Mouse (Mus musculus) CH12.LX (cell line): ENCODE data around the gene Fiz1. TPM values are rescaled to one million over a fixed set of nuclear protein-coding genes. Genes with fewer than 3 reads are reported as not detected.

Source experiments
- DNase-seq: peaks from one replicate; pipeline ENCODE4 v3.0.0-alpha.2; 2013; ENCODE audit errors: extremely low read depth
- H3K27ac ChIP-seq: 2 replicates; pipeline ENCODE4 v1.5.1; 2012; ENCODE audit warnings: low read depth, mild to moderate bottlenecking, control low read depth, moderate library complexity; ENCODE audit not compliant: insufficient read depth
- H3K27me3 ChIP-seq: replicated peaks from 2 replicates; pipeline ENCODE3; 2012; ENCODE audit warnings: inconsistent platforms
- H3K36me3 ChIP-seq, 2 experiments: replicated peaks in 1 of 2; 2 replicates each; pipeline versions ENCODE3 to v1.6.1; 2012; ENCODE audit warnings: inconsistent platforms in 1 of 2, low read length in 1 of 2, mild to moderate bottlenecking in 1 of 2, mixed read lengths in 1 of 2, moderate library complexity in 1 of 2; ENCODE audit not compliant: control insufficient read depth in 1 of 2, insufficient read depth in 1 of 2
- H3K4me1 ChIP-seq, 2 experiments: 2 replicates each; pipeline ENCODE4 v1.6.1; 2012; ENCODE audit warnings: inconsistent platforms in 1 of 2, moderate library complexity in 1 of 2; ENCODE audit not compliant: insufficient read depth in 2 of 2, control insufficient read depth in 1 of 2
- H3K4me2 ChIP-seq: 2 replicates; pipeline ENCODE4 v1.6.1; 2012; ENCODE audit warnings: low read depth, mild to moderate bottlenecking, control low read depth; ENCODE audit not compliant: poor library complexity, insufficient read depth, severe bottlenecking
- H3K4me3 ChIP-seq, 3 experiments: fragments of 150-350 bp in 1 of 3; sonication (generic) in 1 of 3; replicated peaks in 1 of 3; 2 replicates each; pipeline versions ENCODE3 to v1.5.1; 2011 to 2012; ENCODE audit warnings: low read depth in 2 of 3, low read length in 2 of 3, mild to moderate bottlenecking in 2 of 3, moderate library complexity in 2 of 3, control low read depth in 1 of 3, improper control_type of control experiment in 1 of 3, inconsistent platforms in 1 of 3, mixed read lengths in 1 of 3; ENCODE audit not compliant: poor library complexity in 1 of 3
- H3K79me2 ChIP-seq: replicated peaks from 2 replicates; pipeline ENCODE4 v1.6.1; 2012; ENCODE audit warnings: mild to moderate bottlenecking, moderate library complexity; ENCODE audit not compliant: control insufficient read depth, poor library complexity, insufficient read depth, severe bottlenecking; ENCODE audit errors: extremely low read depth
- H3K9ac ChIP-seq: 2 replicates; pipeline ENCODE4 v1.6.1; 2012; ENCODE audit warnings: low read depth, mild to moderate bottlenecking, control low read depth, moderate library complexity; ENCODE audit not compliant: insufficient read depth
- H3K9me3 ChIP-seq: replicated peaks from 2 replicates; pipeline ENCODE3; 2012; ENCODE audit warnings: low read length, inconsistent platforms, mixed read lengths
- BHLHE40 ChIP-seq: IDR thresholded peaks from 2 replicates; pipeline ENCODE4 v1.6.1; 2011; ENCODE audit warnings: mild to moderate bottlenecking, low read depth, low read length, improper control_type of control experiment
- E2F4 ChIP-seq: IDR thresholded peaks from 2 replicates; pipeline ENCODE4 v1.6.1; 2011; ENCODE audit warnings: low read depth, low read length, improper control_type of control experiment; ENCODE audit not compliant: insufficient replicate concordance
- ETS1 ChIP-seq: conservative IDR thresholded peaks from 2 replicates; pipeline ENCODE4 v1.6.1; 2012; ENCODE audit warnings: low read depth, mild to moderate bottlenecking, inconsistent platforms, low read length, improper control_type of control experiment, moderate library complexity
- GABPA ChIP-seq: IDR thresholded peaks from 2 replicates; pipeline ENCODE4 v1.6.1; 2012; ENCODE audit warnings: low read depth, low read length, improper control_type of control experiment, inconsistent platforms; ENCODE audit not compliant: insufficient replicate concordance
- IRF4 ChIP-seq: IDR thresholded peaks from 2 replicates; pipeline ENCODE4 v1.6.1; 2014; ENCODE audit warnings: low read depth, mild to moderate bottlenecking, inconsistent platforms, low read length, improper control_type of control experiment
- JUN ChIP-seq: IDR thresholded peaks from 2 replicates; pipeline ENCODE4 v1.6.1; 2011; ENCODE audit warnings: low read depth, mild to moderate bottlenecking, low read length, improper control_type of control experiment, moderate library complexity; ENCODE audit not compliant: insufficient read depth
- KAT2A ChIP-seq: IDR thresholded peaks from 2 replicates; pipeline ENCODE4 v1.6.1; 2012; ENCODE audit warnings: low read length, improper control_type of control experiment, inconsistent platforms; ENCODE audit not compliant: insufficient replicate concordance
- MAX ChIP-seq: IDR thresholded peaks from 2 replicates; pipeline ENCODE4 v1.6.1; 2011; ENCODE audit warnings: low read length, improper control_type of control experiment
- MAZ ChIP-seq: IDR thresholded peaks from 2 replicates; pipeline ENCODE4 v1.6.1; 2012; ENCODE audit warnings: low read depth, mild to moderate bottlenecking, inconsistent platforms, low read length, improper control_type of control experiment, moderate library complexity
- MEF2A ChIP-seq: IDR thresholded peaks from 2 replicates; pipeline ENCODE4 v1.6.1; 2014; ENCODE audit warnings: low read depth, mild to moderate bottlenecking, inconsistent platforms, low read length, improper control_type of control experiment, borderline replicate concordance
- MXI1 ChIP-seq: IDR thresholded peaks from 2 replicates; pipeline ENCODE4 v1.6.1; 2011; ENCODE audit warnings: mild to moderate bottlenecking, low read depth, low read length, improper control_type of control experiment
- NRF1 ChIP-seq: IDR thresholded peaks from 2 replicates; pipeline ENCODE4 v1.6.1; 2014; ENCODE audit warnings: low read depth, mild to moderate bottlenecking, inconsistent platforms, low read length, improper control_type of control experiment, moderate library complexity
- PAX5 ChIP-seq: IDR thresholded peaks from 2 replicates; pipeline ENCODE4 v1.6.1; 2012; ENCODE audit warnings: low read length, inconsistent platforms, mixed read lengths
- POLR2AphosphoS2 ChIP-seq: IDR thresholded peaks from 2 replicates; pipeline ENCODE4 v1.6.1; 2011; ENCODE audit warnings: low read depth, low read length, improper control_type of control experiment
- RAD21 ChIP-seq: IDR thresholded peaks from 2 replicates; pipeline ENCODE4 v1.6.1; 2011; ENCODE audit warnings: low read depth, mild to moderate bottlenecking, low read length, improper control_type of control experiment, moderate library complexity
- RCOR1 ChIP-seq: conservative IDR thresholded peaks from 2 replicates; pipeline ENCODE4 v1.6.1; 2012; ENCODE audit warnings: low read depth, mild to moderate bottlenecking, inconsistent platforms, low read length, improper control_type of control experiment
- SIN3A ChIP-seq: IDR thresholded peaks from 2 replicates; pipeline ENCODE4 v1.6.1; 2012; ENCODE audit warnings: low read length, improper control_type of control experiment, inconsistent platforms
- UBTF ChIP-seq: IDR thresholded peaks from 2 replicates; pipeline ENCODE4 v1.6.1; 2012; ENCODE audit warnings: low read depth, mild to moderate bottlenecking, inconsistent platforms, low read length, improper control_type of control experiment, moderate library complexity
- USF2 ChIP-seq: conservative IDR thresholded peaks from 2 replicates; pipeline ENCODE4 v1.6.1; 2011; ENCODE audit warnings: low read depth, low read length, improper control_type of control experiment
- ZC3H11A ChIP-seq: IDR thresholded peaks from 2 replicates; pipeline ENCODE4 v1.6.1; 2012; ENCODE audit warnings: low read depth, mild to moderate bottlenecking, inconsistent platforms, low read length, improper control_type of control experiment
- ZKSCAN1 ChIP-seq: IDR thresholded peaks from 2 replicates; pipeline ENCODE4 v1.6.1; 2012; ENCODE audit warnings: low read depth, inconsistent platforms, low read length, improper control_type of control experiment, borderline replicate concordance
- ZNF384 ChIP-seq: IDR thresholded peaks from 2 replicates; pipeline ENCODE4 v1.6.1; 2012; ENCODE audit warnings: low read depth, low read length, improper control_type of control experiment, inconsistent platforms
- dilution Hi-C: fragments of 300-500 bp; cut with MboI; formaldehyde crosslinking; loops from 2 replicates; pipeline ENCODE4 v1.14.3; 2020; ENCODE audit warnings: low sequenced_read_pairs; ENCODE audit not compliant: extremely low pct_unique_long_range_greater_than_20kb, extremely low pct_ligation_motif_present
- in situ Hi-C: fragments of 300-500 bp; cut with MboI; formaldehyde crosslinking; loops from 3 replicates; pipeline ENCODE4 v1.14.3; 2019; ENCODE audit warnings: low sequenced_read_pairs, low pct_ligation_motif_present, low pct_unique_long_range_greater_than_20kb, mixed read lengths
- polyA plus RNA-seq: library from polyadenylated mRNA; unstranded; fragments of >175 nt; gene quantifications from 2 replicates; pipeline ENCODE4 v1.2.1, GENCODE M21; 2012; ENCODE audit warnings: low read depth; ENCODE audit not compliant: insufficient read length
- total RNA-seq, 2 experiments: library from RNA; depleted of rRNA; stranded (reverse); fragments of 300-350 nt in 1 of 2; fragments of >200 nt in 1 of 2; gene quantifications; 2 replicates each; pipeline ENCODE4 v1.2.3; 2012 to 2014

Gene Fiz1
- total and polyA plus RNA-seq, 3 experiments, result 18.4 to 40.8 (median 24.3) TPM

DNA sequence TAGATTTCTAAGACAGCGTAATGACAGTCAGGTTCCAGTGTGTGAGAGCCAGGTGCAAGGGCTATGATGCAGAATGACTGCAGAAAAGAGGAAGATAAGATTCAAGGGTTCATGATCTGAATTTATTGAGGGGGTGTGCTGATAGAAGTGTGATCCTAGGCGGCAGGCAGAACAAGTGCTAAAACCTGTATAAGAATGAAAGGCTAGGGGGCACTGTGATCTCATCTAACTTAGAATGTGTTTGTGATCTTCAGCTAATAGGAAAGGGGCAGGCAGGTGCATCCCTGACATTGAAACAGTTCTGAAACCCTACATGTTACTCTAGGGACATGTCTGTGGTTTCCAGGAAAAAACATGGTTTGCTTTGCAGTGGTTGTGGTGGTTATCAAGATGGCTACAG, 31.6 kb upstream of the Fiz1 start (continued):
- no peak for TF ChIP-seq ZNF384
- TF ChIP-seq USF2, result no peak
- no peak for TF ChIP-seq SIN3A
- no peak for TF ChIP-seq MAZ
- TF ChIP-seq KAT2A, result no peak
- no peak for TF ChIP-seq PAX5
- TF ChIP-seq RAD21, result peak; percentile 60
- no peak for TF ChIP-seq NRF1
- TF ChIP-seq MEF2A, result no peak
- no peak for TF ChIP-seq MAX
- no peak for TF ChIP-seq UBTF
- no peak for TF ChIP-seq JUN
- TF ChIP-seq ZKSCAN1, result no peak
- TF ChIP-seq RCOR1, result no peak

DNA sequence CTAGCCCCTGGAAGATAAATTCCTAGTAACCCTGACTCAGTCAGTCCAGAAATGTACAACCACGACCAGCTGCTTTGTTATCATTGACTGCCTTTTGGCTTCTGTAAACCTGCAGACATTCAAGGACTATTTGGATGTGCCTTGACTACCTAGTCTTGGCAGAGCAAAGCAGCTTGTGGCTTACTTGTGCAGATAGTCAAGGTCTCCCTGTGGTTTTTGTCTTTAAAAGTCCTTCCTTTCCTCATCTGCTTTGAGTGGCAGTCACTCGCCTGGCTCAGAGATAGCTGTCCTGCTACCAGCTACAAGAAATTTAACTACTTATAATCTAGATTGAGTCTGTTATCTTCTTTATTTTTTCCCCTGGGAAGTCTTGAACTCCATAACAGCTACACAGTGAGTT, 30.5 kb upstream of the Fiz1 start:
- Histone ChIP-seq H3K4me3 (no peak overlapping the region), H3K9ac (no peak overlapping the region), H3K4me1 (peaks cover 12 to 17% of the 10 kb centered on the region in 2 experiments; a peak in 3 of 4 replicates), H3K4me2 (no peak overlapping the region), H3K27ac (no peak overlapping the region), H3K27me3 (no peaks in the 10 kb centered on the region), H3K79me2 (no peaks in the 10 kb centered on the region), H3K9me3 (no peaks in the 10 kb centered on the region), H3K36me3 (peaks cover 0 to 12% of the 10 kb centered on the region in 2 experiments)
- no peak for TF ChIP-seq POLR2AphosphoS2
- TF ChIP-seq IRF4, result no peak
- TF ChIP-seq UBTF, result no peak
- TF ChIP-seq MEF2A, result no peak
- TF ChIP-seq SIN3A, result no peak
- TF ChIP-seq ZNF384, result no peak
- no peak for TF ChIP-seq MXI1
- no peak for TF ChIP-seq ETS1
- no peak for TF ChIP-seq GABPA
- TF ChIP-seq RAD21, result no peak
- TF ChIP-seq E2F4, result no peak
- TF ChIP-seq ZC3H11A, result no peak
- TF ChIP-seq USF2, result no peak
- no peak for TF ChIP-seq BHLHE40
- no peak for TF ChIP-seq ZKSCAN1
- no peak for DNase-seq
- dilution Hi-C loops, result no loop called here
- in situ Hi-C loops, result no loop called here
